Mouse (Mus musculus) gastrocnemius, postnatal 4 days (tissue): ENCODE results near the gene Gapdhs. TPM values are rescaled to one million over a fixed set of nuclear protein-coding genes. Genes with fewer than 3 reads are reported as not detected.
"Not testable (repeated sequence)": the region's sequence is repeated elsewhere in the genome, so short reads cannot be mapped to it uniquely, and the experiment has no call there.

ENCODE experiments used
- DNase-seq, 2 experiments: peaks; one replicate each; pipeline ENCODE4 v3.0.0; 2021 to 2022; ENCODE audit warnings: low spot score in 2 of 2, mixed read lengths in 2 of 2
- total RNA-seq, 2 experiments: library from RNA; stranded (reverse); gene quantifications; 2 replicates each; pipeline ENCODE4 v1.2.3; 2021

Gene Gapdhs
- total RNA-seq, 2 experiments from 2014 or later = not detected

GRCm38 (mm10) chr7:30747525-30748204 lies 4.2 kb upstream of the Gapdhs start:
- no peak for DNase-seq

- peak in 1 of 2 experiments; percentile 48 for DNase-seq
Observed at GRCm38 (mm10) chr7:30744022-30744598, 629 bp upstream of the Gapdhs start.

GRCm38 (mm10) chr7:30742570-30742969 lies 911 bp downstream of the Gapdhs start:
- DNase-seq = not testable (repeated sequence)

- no peak for DNase-seq
Observed at GRCm38 (mm10) chr7:30736211-30736610, 7.3 kb downstream of the Gapdhs start.

- not testable (repeated sequence) for DNase-seq
Observed at GRCm38 (mm10) chr7:30730064-30730722, 13.3 kb downstream of the Gapdhs start.

- peak; percentile 84 to 94 for DNase-seq
Observed at GRCm38 (mm10) chr7:30729396-30730063, 14.0 kb downstream of the Gapdhs start, which contains the start of gene Tmem147. TSS of gene Tmem147 (minus strand) at chr7:30729540.

GRCm38 (mm10) chr7:30728739-30729395 lies 14.6 kb downstream of the Gapdhs start:
- DNase-seq = no peak

- DNase-seq = no peak
Observed at GRCm38 (mm10) chr7:30728214-30728613, 15.3 kb downstream of the Gapdhs start.

GRCm38 (mm10) chr7:30723274-30723953 lies 20.1 kb downstream of the Gapdhs start:
- no peak for DNase-seq

- DNase-seq = no peak
Observed at GRCm38 (mm10) chr7:30721286-30721685, 22.2 kb downstream of the Gapdhs start.

GRCm38 (mm10) chr7:30719669-30720068 lies 23.8 kb downstream of the Gapdhs start:
- no peak for DNase-seq

- no peak for DNase-seq
Observed at GRCm38 (mm10) chr7:30717716-30718046, 25.8 kb downstream of the Gapdhs start.

- DNase-seq = peak in 1 of 2 experiments; percentile 29
Observed at GRCm38 (mm10) chr7:30717006-30717715, 26.3 kb downstream of the Gapdhs start.

GRCm38 (mm10) chr7:30711942-30712341 lies 31.5 kb downstream of the Gapdhs start, which contains the start of gene Atp4a:
TSS of gene Atp4a (plus strand) at chr7:30712209.
- DNase-seq = no peak

GRCm38 (mm10) chr7:30707441-30707840 lies 36.0 kb downstream of the Gapdhs start:
- DNase-seq = no peak

- DNase-seq = no peak
Observed at GRCm38 (mm10) chr7:30706214-30706882, 37.1 kb downstream of the Gapdhs start.

- DNase-seq = no peak
Observed at GRCm38 (mm10) chr7:30698589-30698988, 44.9 kb downstream of the Gapdhs start, which contains the start of gene 2200002J24Rik. TSS of gene 2200002J24Rik (plus strand) at chr7:30698926.

GRCm38 (mm10) chr7:30698101-30698500 lies 45.4 kb downstream of the Gapdhs start:
- no peak for DNase-seq

GRCm38 (mm10) chr7:30688325-30688724 lies 55.2 kb downstream of the Gapdhs start:
- DNase-seq = no peak
